Mouse (Mus musculus) cerebellum, adult 2 months (tissue): ENCODE results near the gene Olfr1369-ps1.

Source experiments
- CTCF ChIP-seq: fragments of 200-500 bp; IDR thresholded peaks from 2 replicates; pipeline ENCODE4 v1.5.1; 2011; ENCODE audit warnings: low read depth, mild to moderate bottlenecking, control low read depth, low read length, moderate library complexity, borderline replicate concordance; ENCODE audit not compliant: insufficient read depth
- POLR2A ChIP-seq: fragments of 200-500 bp; IDR thresholded peaks from 2 replicates; pipeline ENCODE4 v1.6.1; 2011; ENCODE audit warnings: low read length, control low read depth, borderline replicate concordance; ENCODE audit not compliant: insufficient read depth

GRCm38 (mm10) chr13:21167910-21168300 is 56.6 kb downstream of the Olfr1369-ps1 start:
- TF ChIP-seq POLR2A (no peak), CTCF (no peak)
